Mouse (Mus musculus): Measurements from ENCODE around the gene Pnck.

Gene Pnck

DNA sequence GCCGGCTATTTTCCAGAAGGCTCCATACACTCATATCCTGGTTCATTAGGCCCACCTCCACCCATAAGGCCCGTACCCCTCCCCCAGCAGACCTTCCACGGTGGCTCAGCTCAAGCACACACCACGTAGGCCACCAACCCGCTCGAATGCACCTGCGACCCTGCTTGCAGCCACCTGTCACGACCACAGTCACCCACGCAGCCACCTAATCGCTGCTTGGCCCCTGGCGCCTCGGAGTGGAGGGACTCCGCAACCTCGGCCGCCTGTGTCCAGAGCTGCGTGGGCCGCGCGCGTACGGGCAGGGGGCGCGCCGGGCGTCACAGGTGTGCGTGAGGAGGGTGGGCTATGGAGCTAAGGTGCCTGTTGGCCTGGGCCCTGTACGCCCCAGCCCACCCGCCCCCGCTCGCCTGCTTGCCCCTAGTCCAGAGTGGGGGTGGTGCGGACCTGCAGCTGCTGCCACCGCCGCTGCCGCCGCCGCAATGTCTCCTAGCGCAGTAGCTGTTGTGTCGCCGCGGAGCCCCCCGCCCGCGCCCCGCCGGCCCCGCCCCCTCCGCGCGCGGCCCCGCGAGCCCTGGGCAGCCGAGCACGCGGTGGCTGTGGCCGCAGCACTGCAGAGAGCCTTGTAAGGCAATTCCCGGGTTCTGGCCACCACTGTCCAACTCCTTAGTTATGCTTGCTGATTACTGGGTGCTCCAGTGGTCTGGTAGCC lies at the start of gene Pnck:
Gene Pnck, minus strand, starts transcription at position 543 of the 709 bp plus-strand sequence.
- DNase-seq, result no peak

DNA sequence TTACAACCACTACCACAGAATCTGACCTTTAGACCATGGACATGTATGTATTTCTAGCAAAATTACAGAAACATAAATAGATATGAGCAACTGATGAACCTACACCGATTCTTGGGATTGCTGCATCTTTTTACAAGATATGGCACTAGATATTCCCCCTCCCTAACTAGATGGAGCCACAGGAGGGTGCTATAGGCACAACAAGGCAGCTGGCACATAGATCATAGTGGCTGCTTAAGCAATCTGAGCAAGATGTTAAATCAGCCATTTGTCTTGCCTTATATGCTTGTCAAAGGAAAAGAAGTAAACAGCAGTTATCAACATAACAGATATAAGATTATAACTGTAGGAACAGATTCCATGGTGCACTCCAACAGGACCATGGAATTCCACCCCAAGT lies 40.6 kb upstream of the Pnck start:
- DNase-seq, result no peak

DNA sequence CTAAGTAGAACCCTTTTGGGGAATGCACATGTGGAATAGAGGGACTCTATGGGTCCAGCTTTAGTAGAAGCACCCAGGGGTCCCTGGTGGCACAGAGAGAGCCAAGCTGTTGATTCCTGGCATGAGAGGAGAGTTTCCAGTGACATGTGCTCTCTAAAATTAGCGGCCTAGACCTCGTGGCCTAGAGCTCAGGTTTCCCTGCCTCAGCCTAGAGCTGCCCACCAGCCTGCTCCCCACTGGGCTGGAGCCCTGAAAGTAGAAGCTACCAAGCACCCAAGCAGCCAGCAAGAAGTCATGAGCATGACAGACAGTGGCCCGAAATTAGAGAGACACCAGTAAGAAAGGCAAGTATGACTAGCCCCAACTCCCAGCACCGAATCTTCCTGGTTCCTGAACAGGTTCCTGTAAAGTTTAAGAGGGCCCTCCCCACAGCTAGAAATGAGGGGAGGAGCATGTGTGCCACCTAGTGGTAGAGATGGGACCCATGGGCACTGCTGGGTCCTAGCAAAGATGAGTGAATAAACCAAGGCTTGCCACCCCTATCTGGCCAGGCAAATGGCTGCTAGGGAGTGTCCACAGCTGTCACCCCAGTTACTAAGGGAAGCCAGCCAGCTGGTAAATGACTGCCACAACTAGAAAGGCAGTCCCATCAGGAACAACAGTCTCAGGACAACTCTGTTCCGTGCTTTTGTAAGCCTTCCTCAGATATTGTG lies 31.2 kb upstream of the Pnck start:
- peak; percentile 45 for DNase-seq

DNA sequence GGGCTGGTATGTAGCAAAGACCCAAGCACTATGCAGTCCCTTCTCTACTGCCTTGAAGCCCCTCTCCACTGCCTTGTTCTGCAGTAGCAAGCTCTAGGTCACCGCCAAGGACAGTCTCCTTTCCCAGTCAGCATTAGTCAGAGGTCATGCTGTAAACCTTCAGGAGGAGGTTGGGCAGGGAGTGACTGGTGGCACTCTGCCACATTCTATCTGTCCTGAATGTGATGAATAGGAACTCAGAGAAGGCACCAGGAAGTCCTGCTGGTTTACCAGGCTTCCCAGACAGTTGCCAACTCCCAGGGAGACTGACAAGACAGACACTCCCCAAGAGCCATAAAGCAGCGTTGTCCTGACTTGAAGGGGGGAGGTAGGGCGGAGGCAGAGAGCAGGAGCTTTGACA lies 25.7 kb upstream of the Pnck start:
- DNase-seq, result no peak

DNA sequence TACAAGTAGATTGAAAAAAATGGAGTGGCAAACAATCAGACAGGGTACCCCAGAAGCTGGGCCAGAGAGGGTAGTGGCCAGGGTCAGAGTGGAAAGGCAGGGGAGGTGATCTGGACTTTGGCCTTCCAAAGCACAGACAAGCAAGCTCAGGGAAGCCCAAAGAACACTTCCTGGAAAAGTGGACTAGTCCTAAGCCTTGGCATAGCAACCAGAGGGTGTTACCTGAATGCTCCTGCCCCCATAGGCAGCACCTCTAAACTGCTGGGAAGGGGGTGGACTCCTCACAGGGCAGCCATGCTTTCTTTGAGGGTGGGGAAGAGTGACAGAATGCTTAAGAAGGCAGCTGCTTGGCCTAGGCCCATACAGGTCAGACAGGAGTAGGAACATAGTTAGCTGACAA lies 25.1 kb upstream of the Pnck start:
- DNase-seq, result no peak

DNA sequence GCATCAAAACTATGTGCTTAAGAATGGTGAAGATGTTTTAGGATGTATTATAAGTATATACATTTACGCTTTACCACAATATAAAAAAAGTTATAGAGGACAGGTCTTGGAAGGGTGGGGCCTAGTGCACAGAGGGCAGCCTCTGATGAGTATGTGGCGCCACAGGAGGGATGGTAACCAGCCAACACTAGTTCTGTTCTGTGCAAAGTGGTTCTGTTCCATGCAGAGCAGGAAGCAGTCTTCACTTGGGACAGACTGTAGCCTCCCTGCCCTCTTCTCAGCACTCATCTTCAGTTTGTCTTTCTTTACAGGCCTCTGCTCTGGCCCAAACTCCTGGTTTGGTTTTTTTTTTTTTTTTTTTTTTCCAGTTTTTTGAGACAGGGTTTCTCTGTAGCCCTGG lies 24.2 kb upstream of the Pnck start:
- no peak for DNase-seq

DNA sequence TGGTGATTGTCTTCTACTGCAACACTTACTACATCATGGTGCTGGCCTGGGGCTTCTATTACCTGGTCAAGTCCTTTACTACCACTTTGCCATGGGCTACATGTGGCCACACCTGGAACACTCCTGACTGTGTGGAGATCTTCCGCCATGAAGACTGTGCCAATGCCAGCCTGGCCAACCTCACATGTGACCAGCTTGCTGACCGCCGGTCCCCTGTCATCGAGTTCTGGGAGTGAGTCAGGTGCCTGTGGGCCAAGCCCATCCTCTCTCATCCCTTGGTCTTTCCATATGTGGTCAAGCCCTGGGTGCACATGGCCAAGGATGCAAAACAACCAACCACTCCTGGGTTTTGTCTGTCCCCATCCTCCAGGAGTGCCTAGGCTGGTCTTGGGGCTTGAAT lies 16.8 kb upstream of the Pnck start:
- no peak for DNase-seq

DNA sequence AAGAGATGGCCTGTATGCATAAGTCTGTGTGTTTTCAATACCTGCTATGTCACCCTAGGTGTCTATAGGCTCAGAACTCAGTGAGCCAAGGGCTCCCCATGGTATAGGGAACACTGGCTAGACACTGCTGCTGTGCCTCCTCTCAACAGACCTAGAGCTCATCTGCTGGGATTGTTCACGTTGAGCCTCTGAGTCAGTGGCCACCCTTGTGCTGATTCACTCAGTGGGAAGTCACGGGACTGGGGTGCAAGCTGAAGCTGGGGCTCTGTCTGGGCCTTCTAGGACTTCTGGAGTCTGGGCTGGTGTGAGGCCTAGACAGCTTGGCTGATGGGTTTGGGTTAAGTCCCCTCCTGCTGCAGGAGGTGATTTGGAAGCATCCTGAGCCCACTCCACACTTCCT lies 15.3 kb upstream of the Pnck start:
- DNase-seq, result no peak

DNA sequence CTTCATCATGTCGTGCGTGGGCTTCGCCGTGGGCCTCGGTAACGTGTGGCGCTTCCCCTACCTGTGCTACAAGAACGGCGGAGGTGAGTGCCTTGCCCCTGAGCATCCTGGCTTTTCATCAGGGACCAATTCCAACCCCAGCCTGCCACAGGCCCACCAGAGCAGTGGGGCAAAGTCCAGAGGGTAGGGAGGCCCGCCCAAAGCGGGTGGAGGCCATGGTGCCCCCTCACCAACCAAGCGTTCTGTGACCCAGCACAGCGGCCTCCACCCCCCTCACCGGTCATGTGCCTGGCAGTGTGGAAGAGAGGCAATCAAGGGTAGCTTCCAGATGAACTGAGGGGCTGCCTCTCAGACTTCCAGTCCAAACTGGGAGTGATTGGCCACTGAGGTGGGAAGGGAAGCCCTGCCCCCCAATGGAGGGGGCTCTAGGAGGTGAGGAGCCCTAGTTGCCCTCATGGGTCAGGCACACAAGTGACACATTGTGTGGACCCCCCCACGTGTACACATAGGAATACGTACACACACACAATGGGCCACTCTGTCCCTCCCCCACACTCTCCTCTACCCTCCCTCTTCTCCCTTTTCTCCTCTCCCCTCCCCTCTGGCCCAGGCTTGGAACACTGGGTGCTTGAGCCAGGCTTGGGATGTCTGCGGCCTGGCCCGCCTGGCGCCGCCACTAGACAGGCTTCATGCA lies 14.2 kb upstream of the Pnck start:
- DNase-seq, result peak; percentile 83

DNA sequence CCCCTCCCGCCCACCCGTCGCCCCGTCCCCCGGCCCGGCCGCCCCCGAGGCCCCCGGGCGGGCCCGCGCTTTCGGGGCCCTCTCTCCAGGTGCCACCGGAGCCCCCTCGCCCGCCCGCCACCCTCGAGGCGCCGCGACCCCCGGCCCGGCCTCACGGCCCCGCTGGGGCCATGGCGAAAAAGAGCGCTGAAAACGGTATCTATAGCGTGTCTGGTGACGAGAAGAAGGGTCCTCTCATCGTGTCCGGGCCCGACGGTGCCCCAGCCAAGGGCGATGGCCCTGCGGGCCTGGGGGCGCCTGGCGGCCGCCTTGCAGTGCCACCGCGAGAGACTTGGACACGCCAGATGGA lies 13.7 kb upstream of the Pnck start:
- DNase-seq, result no peak

DNA sequence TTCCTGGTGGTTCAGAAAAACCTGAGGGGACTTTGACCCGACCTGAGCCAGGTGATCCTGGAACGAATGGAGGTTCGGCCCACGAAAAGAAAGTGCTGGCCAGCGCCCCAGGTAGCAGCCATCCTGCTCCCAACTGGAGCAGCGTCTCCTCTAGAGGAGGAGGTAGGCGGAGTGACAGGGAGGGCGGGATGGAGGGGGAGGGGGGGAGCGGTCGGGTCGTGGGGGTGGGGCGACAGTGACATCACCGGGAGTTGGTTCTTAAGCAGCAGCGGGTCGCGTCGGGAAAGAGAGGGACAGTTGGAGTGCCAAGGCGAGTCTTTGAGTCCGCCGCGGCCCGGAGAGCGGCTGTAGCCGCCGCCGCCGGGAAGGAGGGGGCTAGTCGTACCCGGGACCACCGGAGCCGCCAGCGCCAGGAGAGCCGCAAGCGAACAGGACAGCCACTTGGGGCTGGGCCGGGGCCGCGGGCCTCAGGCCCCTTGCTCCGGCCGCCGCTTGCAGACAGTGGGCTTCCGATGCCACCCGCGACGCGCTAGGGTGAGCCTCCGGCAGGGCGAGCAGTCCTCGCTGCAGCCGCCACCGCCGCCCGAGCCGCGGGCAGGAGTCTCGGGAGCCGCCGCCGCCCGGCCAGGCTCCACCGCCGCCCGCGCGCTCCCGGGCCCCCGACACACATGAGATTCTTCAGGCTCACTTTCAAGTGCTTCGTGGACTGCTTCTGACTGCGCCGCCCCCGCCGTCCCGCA lies 13.1 kb upstream of the Pnck start, which contains the start of gene Slc6a8:
Gene Slc6a8, plus strand, starts transcription at position 272 of the 740 bp plus-strand sequence.
- peak; percentile 54 for DNase-seq

DNA sequence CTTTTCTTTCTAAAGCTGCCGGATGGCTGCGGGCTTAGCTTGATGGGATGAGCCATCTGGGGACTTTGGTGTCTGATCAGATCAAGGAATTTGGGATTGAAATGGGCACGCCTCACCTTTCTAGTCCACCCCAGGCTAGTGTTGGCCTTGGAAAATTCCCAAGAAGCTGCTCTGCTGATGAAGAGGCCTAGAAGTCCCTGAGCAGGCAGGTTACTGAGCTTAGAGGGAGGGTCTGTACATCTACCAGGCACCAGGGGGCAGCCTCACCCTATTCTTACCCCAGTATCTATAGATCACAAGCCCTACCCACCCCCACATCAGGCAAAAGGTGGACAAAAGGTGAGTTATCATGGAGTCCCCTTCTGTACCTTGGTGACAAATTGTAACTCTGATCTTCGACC lies 12.1 kb upstream of the Pnck start:
- peak; percentile 30 for DNase-seq

DNA sequence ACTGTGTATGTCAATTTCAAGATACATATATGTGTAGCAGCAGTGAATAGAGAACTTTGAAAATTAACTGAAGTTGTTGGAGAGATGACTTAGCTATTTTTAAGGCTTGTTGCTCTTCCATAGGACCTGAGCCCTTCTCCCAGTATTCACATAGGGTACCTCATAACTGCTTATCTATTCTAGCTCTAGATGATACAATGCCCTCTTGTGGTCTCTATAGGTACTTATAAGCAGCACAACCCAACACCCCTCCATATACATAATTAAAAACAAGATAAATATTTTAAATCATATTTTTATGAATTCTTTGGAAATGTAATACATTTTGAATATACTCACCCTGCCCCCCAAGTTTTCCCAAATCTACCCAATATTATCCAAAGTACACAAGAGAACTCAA lies 3.2 kb upstream of the Pnck start:
- DNase-seq, result no peak

DNA sequence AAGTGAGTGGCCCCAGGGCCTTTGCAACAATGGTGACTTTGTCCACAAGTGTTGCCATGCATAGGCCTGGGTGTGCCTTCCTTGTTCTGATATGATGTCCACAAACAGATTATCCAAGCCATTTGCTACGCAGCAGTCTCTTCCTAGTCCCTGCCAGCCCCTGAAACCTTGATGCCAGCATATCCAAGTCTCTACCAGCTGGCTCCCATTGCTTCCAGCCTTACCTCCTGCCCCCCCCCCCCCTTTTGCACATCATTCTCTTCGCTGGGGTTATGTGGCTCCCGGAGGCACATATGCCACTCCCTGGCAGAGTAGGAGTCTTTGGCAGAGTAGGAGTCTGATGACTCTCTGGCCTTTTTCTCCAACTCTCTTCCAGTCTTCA lies 358 bp upstream of the Pnck start:
- DNase-seq, result no peak

DNA sequence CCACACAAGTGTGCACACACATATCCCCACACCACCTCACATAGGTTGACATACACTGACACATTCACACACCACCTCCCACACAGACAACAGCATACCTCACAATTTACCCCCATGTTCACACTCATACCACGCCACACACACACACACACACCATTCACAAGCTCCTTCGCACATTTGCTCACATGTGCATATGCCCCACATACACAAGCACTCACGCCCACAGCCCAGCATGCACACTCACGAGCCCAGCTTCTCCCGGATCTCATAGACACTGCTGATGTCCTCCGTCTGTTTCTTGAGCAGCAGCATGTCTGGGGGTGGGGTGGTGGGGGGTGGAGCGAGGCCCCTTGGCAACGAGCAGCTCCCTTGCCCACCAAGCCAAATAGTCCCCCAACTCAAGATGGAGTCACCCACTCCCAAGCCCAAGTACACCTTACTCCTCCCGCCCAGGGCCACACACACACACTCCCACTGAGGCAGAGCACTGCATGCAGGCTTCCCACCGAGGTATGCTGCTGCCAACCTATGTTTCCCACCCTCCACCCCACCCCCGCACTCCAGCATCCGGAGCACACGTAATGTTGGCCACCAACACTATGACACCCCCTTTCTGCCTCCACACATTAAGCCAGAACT lies 862 bp downstream of the Pnck start:
- peak; percentile 72 for DNase-seq

DNA sequence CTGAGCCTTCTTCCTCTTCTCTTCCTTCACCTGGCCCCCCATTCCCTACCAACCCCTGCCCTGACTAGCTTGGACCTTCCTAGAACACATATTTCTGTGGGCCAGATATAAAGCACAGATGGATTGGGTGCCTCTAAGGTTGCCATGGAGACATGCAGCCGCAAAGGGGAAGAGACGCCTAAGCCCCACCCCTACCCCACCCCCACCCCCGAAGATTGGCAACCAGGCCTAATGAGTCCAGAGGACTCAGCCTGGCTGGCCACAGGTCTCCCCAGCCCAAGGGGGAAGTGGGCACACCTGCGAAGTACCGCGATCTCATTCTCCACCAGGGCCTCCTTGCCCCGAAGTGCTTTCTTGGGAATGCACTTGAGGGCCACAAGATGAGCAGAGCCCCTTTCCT lies 1.5 kb downstream of the Pnck start:
- no peak for DNase-seq

DNA sequence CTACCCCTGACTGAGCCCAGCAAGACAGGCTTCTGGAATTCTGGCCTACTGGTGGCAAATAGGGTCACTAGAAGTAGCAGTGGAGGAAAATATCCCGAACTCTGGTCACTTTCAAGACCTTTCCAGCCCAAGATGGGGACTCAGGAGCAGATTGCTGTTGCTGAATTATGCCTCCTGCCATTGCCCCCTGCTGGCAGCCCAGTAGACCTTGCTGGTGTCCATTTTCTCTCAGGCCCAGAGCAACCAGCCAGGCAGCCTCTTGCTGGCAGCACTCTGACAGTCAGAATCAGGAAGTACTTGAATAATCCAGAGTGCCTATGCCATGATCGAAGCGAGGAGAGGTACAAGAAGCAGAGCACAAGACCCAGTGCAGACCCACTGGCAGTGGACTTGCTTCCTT lies 4.4 kb downstream of the Pnck start:
- no peak for DNase-seq

DNA sequence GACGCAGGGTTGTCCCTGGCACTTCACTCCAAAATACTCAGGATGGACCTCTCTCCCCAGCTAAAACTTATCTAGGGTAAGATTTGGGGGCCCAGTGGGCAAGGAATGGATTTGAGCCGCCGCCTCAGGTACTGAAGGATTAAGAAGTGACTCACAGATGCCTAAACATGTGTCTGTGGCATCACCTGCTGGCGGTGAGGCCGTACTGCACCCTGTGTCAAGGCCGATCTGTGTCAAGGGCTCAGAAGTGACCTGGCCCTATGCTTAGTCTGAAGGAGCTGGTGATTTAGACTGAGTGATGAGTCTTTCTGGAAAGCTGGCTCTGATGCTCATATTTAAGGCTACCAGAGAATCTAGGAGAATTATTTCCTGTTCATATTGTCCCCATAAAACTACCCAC lies 5.7 kb downstream of the Pnck start:
- peak; percentile 61 for DNase-seq

DNA sequence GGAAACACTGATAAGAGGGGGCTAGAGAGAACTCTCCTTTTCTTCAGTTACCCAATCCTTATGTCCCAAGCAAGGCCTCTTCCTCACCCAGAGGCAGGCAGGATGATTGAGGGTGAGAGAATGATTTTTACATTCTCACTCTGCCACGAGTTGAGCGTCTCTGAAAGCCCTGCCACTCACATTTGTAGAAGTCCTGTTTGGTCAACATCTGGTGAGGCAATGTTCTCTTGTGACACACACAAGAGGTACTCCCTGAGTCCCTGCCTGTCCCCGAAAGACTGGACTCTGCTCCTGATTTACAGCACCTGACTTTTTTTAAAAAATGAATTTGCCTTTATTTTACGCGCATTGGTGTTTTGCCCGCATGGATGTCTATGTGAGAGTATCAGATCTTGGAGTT lies 6.5 kb downstream of the Pnck start:
- no peak for DNase-seq

DNA sequence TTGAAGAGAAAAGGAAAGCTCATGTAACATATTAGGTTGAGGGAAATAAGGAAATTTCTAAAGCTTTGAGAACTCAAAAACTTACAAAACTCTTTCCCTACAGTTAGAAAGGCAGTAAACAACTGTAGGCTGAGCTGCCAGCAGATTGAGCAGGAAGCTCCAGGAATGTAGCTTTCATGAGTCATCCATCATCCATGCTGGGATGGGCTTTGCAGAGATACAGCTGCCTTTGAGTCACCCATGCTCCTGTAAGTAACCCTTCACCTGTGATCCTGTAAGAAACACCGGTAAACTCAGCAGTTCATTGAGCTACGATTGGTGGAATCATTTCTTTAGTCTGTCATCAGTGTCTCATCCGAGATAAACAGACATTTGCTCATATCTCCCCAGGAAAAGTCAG lies 9.0 kb downstream of the Pnck start:
- DNase-seq, result no peak

DNA sequence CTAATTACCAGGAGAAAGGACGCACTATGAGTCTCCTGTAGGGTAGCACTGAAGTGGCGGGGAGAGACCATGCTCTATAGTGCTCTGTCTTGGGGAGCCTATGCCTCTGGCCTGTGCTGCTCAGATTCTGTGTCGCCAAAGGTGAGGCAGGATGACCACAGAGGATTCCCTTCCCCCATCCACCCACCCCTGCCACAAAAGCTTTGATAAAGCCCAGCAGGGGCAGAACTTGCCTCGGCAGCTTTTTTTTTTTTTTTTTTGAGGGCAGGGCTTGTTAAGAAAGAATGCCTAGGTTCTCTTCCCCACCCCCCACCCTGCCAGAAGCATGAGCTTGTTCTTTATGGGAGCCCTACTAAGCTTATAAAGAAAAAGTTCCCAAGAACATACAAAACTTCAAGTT lies 14.8 kb downstream of the Pnck start:
- DNase-seq, result no peak

DNA sequence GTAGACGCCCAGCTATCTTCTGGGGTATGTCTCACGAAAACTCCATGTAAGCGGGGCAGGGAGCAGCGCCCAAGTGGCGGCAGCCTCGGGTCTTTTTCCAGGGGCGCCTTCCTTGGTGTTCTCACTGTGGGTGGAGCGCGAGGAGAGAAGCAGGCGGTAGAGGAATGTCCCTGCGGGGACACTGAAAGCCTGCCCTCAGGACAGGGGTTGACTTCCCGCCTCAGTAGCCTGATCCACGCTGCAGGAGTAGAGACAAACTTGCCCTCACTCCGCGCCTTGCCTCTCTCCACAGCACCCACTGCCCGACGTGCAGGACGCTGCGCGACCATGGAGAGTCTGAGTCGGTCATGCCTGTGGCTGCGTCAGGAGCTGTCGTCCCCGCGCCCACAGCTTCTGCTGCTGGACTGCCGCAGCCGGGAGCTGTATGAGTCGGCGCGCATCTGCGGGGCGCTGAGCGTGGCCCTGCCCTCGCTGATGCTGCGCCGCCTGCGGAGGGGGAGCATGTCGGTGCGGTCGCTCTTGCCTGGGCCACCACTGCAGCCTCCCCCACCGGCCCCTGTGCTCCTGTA lies 19.9 kb downstream of the Pnck start:
- DNase-seq, result no peak

DNA sequence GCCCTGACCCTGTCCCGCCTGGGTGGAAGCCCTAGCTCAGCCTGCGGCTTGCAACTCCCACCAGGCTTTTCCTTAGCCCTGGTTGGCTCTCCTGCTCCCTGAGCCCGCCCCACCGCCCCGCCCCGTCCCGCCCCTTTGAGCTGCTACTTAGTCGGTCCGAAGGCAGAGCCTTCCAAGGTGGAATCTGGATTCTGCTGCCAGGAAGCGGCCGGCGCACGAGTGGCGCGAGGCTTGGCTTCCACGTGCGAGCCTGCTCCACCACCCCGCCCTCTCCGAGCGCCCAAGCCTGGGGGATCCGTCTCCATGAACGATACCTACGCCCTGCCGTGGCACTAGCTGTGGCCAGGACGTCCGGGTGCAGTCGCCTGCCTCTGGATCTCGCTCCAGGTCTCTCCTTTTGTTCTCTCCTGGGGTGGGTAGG lies 20.7 kb downstream of the Pnck start, which contains the start of gene Dusp9:
Gene Dusp9, plus strand, starts transcription at position 165 of the 421 bp plus-strand sequence.
- DNase-seq, result no peak
